Mouse (Mus musculus): ENCODE results near the gene Tmem184a. TPM values are rescaled to one million over a fixed set of nuclear protein-coding genes. Genes with fewer than 3 reads are reported as not detected.

The Tmem184a gene
- polyA plus RNA-seq, 1 experiment from 2014 or later: 2.0 TPM

- no peak for DNase-seq (ENCODE audit: low spot score)
These were observed 5.7 kb downstream of the Tmem184a start for GRCm38 (mm10) chr5:139813963-139814381.

- no peak for DNase-seq (ENCODE audit: low spot score)
These were observed 6.6 kb downstream of the Tmem184a start for GRCm38 (mm10) chr5:139813126-139813490.

- DNase-seq (ENCODE audit: low spot score): no peak
These were observed 7.2 kb downstream of the Tmem184a start for GRCm38 (mm10) chr5:139812398-139813125.

GRCm38 (mm10) chr5:139811677-139812397 is 7.9 kb downstream of the Tmem184a start:
- no peak for DNase-seq (ENCODE audit: low spot score)

GRCm38 (mm10) chr5:139809397-139809796 is 10.3 kb downstream of the Tmem184a start:
- peak; percentile 32 for DNase-seq (ENCODE audit: low spot score)

- DNase-seq (ENCODE audit: low spot score): no peak
These were observed 13.8 kb downstream of the Tmem184a start for GRCm38 (mm10) chr5:139805924-139806323.

GRCm38 (mm10) chr5:139804573-139805111 is 15.1 kb downstream of the Tmem184a start:
- no peak for DNase-seq (ENCODE audit: low spot score)

- no peak for DNase-seq (ENCODE audit: low spot score)
These were observed 15.6 kb downstream of the Tmem184a start for GRCm38 (mm10) chr5:139804107-139804551.

- peak; percentile 53 for DNase-seq (ENCODE audit: low spot score)
These were observed 16.1 kb downstream of the Tmem184a start for GRCm38 (mm10) chr5:139803601-139804102.

GRCm38 (mm10) chr5:139803165-139803564 is 16.6 kb downstream of the Tmem184a start:
- DNase-seq (ENCODE audit: low spot score): no peak

- no peak for DNase-seq (ENCODE audit: low spot score)
These were observed 17.8 kb downstream of the Tmem184a start for GRCm38 (mm10) chr5:139801880-139802279.

- DNase-seq (ENCODE audit: low spot score): no peak
These were observed 18.5 kb downstream of the Tmem184a start for GRCm38 (mm10) chr5:139801231-139801630.

- no peak for DNase-seq (ENCODE audit: low spot score)
These were observed 19.7 kb downstream of the Tmem184a start for GRCm38 (mm10) chr5:139799801-139800590.

- no peak for DNase-seq (ENCODE audit: low spot score)
These were observed 20.7 kb downstream of the Tmem184a start for GRCm38 (mm10) chr5:139799041-139799440.

- no peak for DNase-seq (ENCODE audit: low spot score)
These were observed 21.4 kb downstream of the Tmem184a start for GRCm38 (mm10) chr5:139798168-139798900.

- DNase-seq (ENCODE audit: low spot score): no peak
These were observed 22.1 kb downstream of the Tmem184a start for GRCm38 (mm10) chr5:139797473-139798167.

GRCm38 (mm10) chr5:139796900-139797299 is 22.8 kb downstream of the Tmem184a start:
- DNase-seq (ENCODE audit: low spot score): no peak

GRCm38 (mm10) chr5:139796001-139796620 is 23.6 kb downstream of the Tmem184a start:
- DNase-seq (ENCODE audit: low spot score): no peak

- DNase-seq (ENCODE audit: low spot score): no peak
These were observed 24.8 kb downstream of the Tmem184a start for GRCm38 (mm10) chr5:139794938-139795337.

GRCm38 (mm10) chr5:139794137-139794536 is 25.6 kb downstream of the Tmem184a start:
- no peak for DNase-seq (ENCODE audit: low spot score)

Data from thymus, postnatal 0 days (tissue).